Mouse (Mus musculus) liver, postnatal 0 days (tissue): ENCODE measurements around the gene Atp2b2.

ENCODE experiments used
- CTCF ChIP-seq: sonication (generic); IDR thresholded peaks from 2 replicates; pipeline ENCODE4 v1.5.1; 2016; ENCODE audit warnings: antibody characterized with exemption, low read depth
- EP300 ChIP-seq: IDR thresholded peaks from 2 replicates; pipeline ENCODE4 v1.6.1; 2016; ENCODE audit warnings: antibody characterized with exemption, low read depth, mild to moderate bottlenecking

DNA sequence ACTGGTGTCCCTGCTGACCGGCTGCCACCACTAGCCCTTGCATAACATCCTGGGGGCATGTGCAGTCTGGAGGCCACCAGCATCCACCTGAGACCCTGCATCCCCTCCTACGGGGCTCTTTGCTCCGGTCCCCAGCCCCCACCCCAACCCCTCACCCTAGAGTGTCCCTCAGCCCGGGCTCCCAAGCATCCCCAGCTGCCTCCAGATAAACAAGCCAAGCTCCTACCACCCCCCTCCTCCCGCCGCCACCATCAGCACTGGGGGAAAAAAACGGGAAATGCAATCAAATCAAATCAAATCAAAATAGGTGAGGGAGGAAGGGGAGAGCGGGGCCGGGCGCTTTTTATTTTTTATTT lies 151.6 kb downstream of the Atp2b2 start:
- no peak for TF ChIP-seq CTCF
- no peak for TF ChIP-seq EP300
